Mouse (Mus musculus) CH12.LX (cell line): ENCODE data around the gene Sec63. TPM values are rescaled to one million over a fixed set of nuclear protein-coding genes. Genes with fewer than 3 reads are reported as not detected.

ENCODE experiments used
- DNase-seq: peaks from one replicate; pipeline ENCODE4 v3.0.0-alpha.2; 2013; ENCODE audit errors: extremely low read depth
- H3K27ac ChIP-seq: 2 replicates; pipeline ENCODE4 v1.5.1; 2012; ENCODE audit warnings: low read depth, mild to moderate bottlenecking, control low read depth, moderate library complexity; ENCODE audit not compliant: insufficient read depth
- H3K27me3 ChIP-seq: replicated peaks from 2 replicates; pipeline ENCODE3; 2012; ENCODE audit warnings: inconsistent platforms
- H3K36me3 ChIP-seq, 2 experiments: replicated peaks in 1 of 2; 2 replicates each; pipeline versions ENCODE3 to v1.6.1; 2012; ENCODE audit warnings: inconsistent platforms in 1 of 2, low read length in 1 of 2, mild to moderate bottlenecking in 1 of 2, mixed read lengths in 1 of 2, moderate library complexity in 1 of 2; ENCODE audit not compliant: control insufficient read depth in 1 of 2, insufficient read depth in 1 of 2
- H3K4me1 ChIP-seq, 2 experiments: 2 replicates each; pipeline ENCODE4 v1.6.1; 2012; ENCODE audit warnings: inconsistent platforms in 1 of 2, moderate library complexity in 1 of 2; ENCODE audit not compliant: insufficient read depth in 2 of 2, control insufficient read depth in 1 of 2
- H3K4me2 ChIP-seq: 2 replicates; pipeline ENCODE4 v1.6.1; 2012; ENCODE audit warnings: low read depth, mild to moderate bottlenecking, control low read depth; ENCODE audit not compliant: poor library complexity, insufficient read depth, severe bottlenecking
- H3K4me3 ChIP-seq, 3 experiments: fragments of 150-350 bp in 1 of 3; sonication (generic) in 1 of 3; replicated peaks in 1 of 3; 2 replicates each; pipeline versions ENCODE3 to v1.5.1; 2011 to 2012; ENCODE audit warnings: low read depth in 2 of 3, low read length in 2 of 3, mild to moderate bottlenecking in 2 of 3, moderate library complexity in 2 of 3, control low read depth in 1 of 3, improper control_type of control experiment in 1 of 3, inconsistent platforms in 1 of 3, mixed read lengths in 1 of 3; ENCODE audit not compliant: poor library complexity in 1 of 3
- H3K79me2 ChIP-seq: replicated peaks from 2 replicates; pipeline ENCODE4 v1.6.1; 2012; ENCODE audit warnings: mild to moderate bottlenecking, moderate library complexity; ENCODE audit not compliant: control insufficient read depth, poor library complexity, insufficient read depth, severe bottlenecking; ENCODE audit errors: extremely low read depth
- H3K9ac ChIP-seq: 2 replicates; pipeline ENCODE4 v1.6.1; 2012; ENCODE audit warnings: low read depth, mild to moderate bottlenecking, control low read depth, moderate library complexity; ENCODE audit not compliant: insufficient read depth
- H3K9me3 ChIP-seq: replicated peaks from 2 replicates; pipeline ENCODE3; 2012; ENCODE audit warnings: low read length, inconsistent platforms, mixed read lengths
- BHLHE40 ChIP-seq: IDR thresholded peaks from 2 replicates; pipeline ENCODE4 v1.6.1; 2011; ENCODE audit warnings: mild to moderate bottlenecking, low read depth, low read length, improper control_type of control experiment
- CHD1 ChIP-seq: IDR thresholded peaks from 2 replicates; pipeline ENCODE4 v1.6.1; 2012; ENCODE audit warnings: low read depth, low read length, improper control_type of control experiment, inconsistent platforms
- CHD2 ChIP-seq: IDR thresholded peaks from 2 replicates; pipeline ENCODE4 v1.6.1; 2011; ENCODE audit warnings: low read length, improper control_type of control experiment
- ELF1 ChIP-seq: IDR thresholded peaks from 2 replicates; pipeline ENCODE4 v1.6.1; 2014; ENCODE audit warnings: low read depth, mild to moderate bottlenecking, inconsistent platforms, low read length, improper control_type of control experiment
- EP300 ChIP-seq: IDR thresholded peaks from 2 replicates; pipeline ENCODE4 v1.6.1; 2011; ENCODE audit warnings: low read length, improper control_type of control experiment
- ETS1 ChIP-seq: conservative IDR thresholded peaks from 2 replicates; pipeline ENCODE4 v1.6.1; 2012; ENCODE audit warnings: low read depth, mild to moderate bottlenecking, inconsistent platforms, low read length, improper control_type of control experiment, moderate library complexity
- GABPA ChIP-seq: IDR thresholded peaks from 2 replicates; pipeline ENCODE4 v1.6.1; 2012; ENCODE audit warnings: low read depth, low read length, improper control_type of control experiment, inconsistent platforms; ENCODE audit not compliant: insufficient replicate concordance
- IRF4 ChIP-seq: IDR thresholded peaks from 2 replicates; pipeline ENCODE4 v1.6.1; 2014; ENCODE audit warnings: low read depth, mild to moderate bottlenecking, inconsistent platforms, low read length, improper control_type of control experiment
- JUN ChIP-seq: IDR thresholded peaks from 2 replicates; pipeline ENCODE4 v1.6.1; 2011; ENCODE audit warnings: low read depth, mild to moderate bottlenecking, low read length, improper control_type of control experiment, moderate library complexity; ENCODE audit not compliant: insufficient read depth
- MAFK ChIP-seq: IDR thresholded peaks from 2 replicates; pipeline ENCODE4 v1.6.1; 2011; ENCODE audit warnings: low read length, improper control_type of control experiment; ENCODE audit not compliant: insufficient replicate concordance
- MAZ ChIP-seq: IDR thresholded peaks from 2 replicates; pipeline ENCODE4 v1.6.1; 2012; ENCODE audit warnings: low read depth, mild to moderate bottlenecking, inconsistent platforms, low read length, improper control_type of control experiment, moderate library complexity
- MEF2A ChIP-seq: IDR thresholded peaks from 2 replicates; pipeline ENCODE4 v1.6.1; 2014; ENCODE audit warnings: low read depth, mild to moderate bottlenecking, inconsistent platforms, low read length, improper control_type of control experiment, borderline replicate concordance
- MXI1 ChIP-seq: IDR thresholded peaks from 2 replicates; pipeline ENCODE4 v1.6.1; 2011; ENCODE audit warnings: mild to moderate bottlenecking, low read depth, low read length, improper control_type of control experiment
- NRF1 ChIP-seq: IDR thresholded peaks from 2 replicates; pipeline ENCODE4 v1.6.1; 2014; ENCODE audit warnings: low read depth, mild to moderate bottlenecking, inconsistent platforms, low read length, improper control_type of control experiment, moderate library complexity
- PAX5 ChIP-seq: IDR thresholded peaks from 2 replicates; pipeline ENCODE4 v1.6.1; 2012; ENCODE audit warnings: low read length, inconsistent platforms, mixed read lengths
- POLR2AphosphoS2 ChIP-seq: IDR thresholded peaks from 2 replicates; pipeline ENCODE4 v1.6.1; 2011; ENCODE audit warnings: low read depth, low read length, improper control_type of control experiment
- RAD21 ChIP-seq: IDR thresholded peaks from 2 replicates; pipeline ENCODE4 v1.6.1; 2011; ENCODE audit warnings: low read depth, mild to moderate bottlenecking, low read length, improper control_type of control experiment, moderate library complexity
- RCOR1 ChIP-seq: conservative IDR thresholded peaks from 2 replicates; pipeline ENCODE4 v1.6.1; 2012; ENCODE audit warnings: low read depth, mild to moderate bottlenecking, inconsistent platforms, low read length, improper control_type of control experiment
- SIN3A ChIP-seq: IDR thresholded peaks from 2 replicates; pipeline ENCODE4 v1.6.1; 2012; ENCODE audit warnings: low read length, improper control_type of control experiment, inconsistent platforms
- TBP ChIP-seq: conservative IDR thresholded peaks from 2 replicates; pipeline ENCODE4 v1.6.1; 2011; ENCODE audit warnings: low read depth, low read length, improper control_type of control experiment
- TCF12 ChIP-seq: IDR thresholded peaks from 2 replicates; pipeline ENCODE4 v1.6.1; 2014; ENCODE audit warnings: low read depth, mild to moderate bottlenecking, inconsistent platforms, low read length, improper control_type of control experiment
- USF1 ChIP-seq: IDR thresholded peaks from 2 replicates; pipeline ENCODE4 v1.6.1; 2014; ENCODE audit warnings: low read depth, mild to moderate bottlenecking, inconsistent platforms, low read length, improper control_type of control experiment
- ZMIZ1 ChIP-seq: IDR thresholded peaks from 2 replicates; pipeline ENCODE4 v1.6.1; 2012; ENCODE audit warnings: low read depth, mild to moderate bottlenecking, inconsistent platforms, low read length, improper control_type of control experiment
- dilution Hi-C: fragments of 300-500 bp; cut with MboI; formaldehyde crosslinking; loops from 2 replicates; pipeline ENCODE4 v1.14.3; 2020; ENCODE audit warnings: low sequenced_read_pairs; ENCODE audit not compliant: extremely low pct_unique_long_range_greater_than_20kb, extremely low pct_ligation_motif_present
- in situ Hi-C: fragments of 300-500 bp; cut with MboI; formaldehyde crosslinking; loops from 3 replicates; pipeline ENCODE4 v1.14.3; 2019; ENCODE audit warnings: low sequenced_read_pairs, low pct_ligation_motif_present, low pct_unique_long_range_greater_than_20kb, mixed read lengths
- polyA plus RNA-seq: library from polyadenylated mRNA; unstranded; fragments of >175 nt; gene quantifications from 2 replicates; pipeline ENCODE4 v1.2.1, GENCODE M21; 2012; ENCODE audit warnings: low read depth; ENCODE audit not compliant: insufficient read length
- total RNA-seq, 2 experiments: library from RNA; depleted of rRNA; stranded (reverse); fragments of 300-350 nt in 1 of 2; fragments of >200 nt in 1 of 2; gene quantifications; 2 replicates each; pipeline ENCODE4 v1.2.3; 2012 to 2014

Gene Sec63
- total and polyA plus RNA-seq, 3 experiments, result 20.5 to 74.9 (median 26.2) TPM

DNA sequence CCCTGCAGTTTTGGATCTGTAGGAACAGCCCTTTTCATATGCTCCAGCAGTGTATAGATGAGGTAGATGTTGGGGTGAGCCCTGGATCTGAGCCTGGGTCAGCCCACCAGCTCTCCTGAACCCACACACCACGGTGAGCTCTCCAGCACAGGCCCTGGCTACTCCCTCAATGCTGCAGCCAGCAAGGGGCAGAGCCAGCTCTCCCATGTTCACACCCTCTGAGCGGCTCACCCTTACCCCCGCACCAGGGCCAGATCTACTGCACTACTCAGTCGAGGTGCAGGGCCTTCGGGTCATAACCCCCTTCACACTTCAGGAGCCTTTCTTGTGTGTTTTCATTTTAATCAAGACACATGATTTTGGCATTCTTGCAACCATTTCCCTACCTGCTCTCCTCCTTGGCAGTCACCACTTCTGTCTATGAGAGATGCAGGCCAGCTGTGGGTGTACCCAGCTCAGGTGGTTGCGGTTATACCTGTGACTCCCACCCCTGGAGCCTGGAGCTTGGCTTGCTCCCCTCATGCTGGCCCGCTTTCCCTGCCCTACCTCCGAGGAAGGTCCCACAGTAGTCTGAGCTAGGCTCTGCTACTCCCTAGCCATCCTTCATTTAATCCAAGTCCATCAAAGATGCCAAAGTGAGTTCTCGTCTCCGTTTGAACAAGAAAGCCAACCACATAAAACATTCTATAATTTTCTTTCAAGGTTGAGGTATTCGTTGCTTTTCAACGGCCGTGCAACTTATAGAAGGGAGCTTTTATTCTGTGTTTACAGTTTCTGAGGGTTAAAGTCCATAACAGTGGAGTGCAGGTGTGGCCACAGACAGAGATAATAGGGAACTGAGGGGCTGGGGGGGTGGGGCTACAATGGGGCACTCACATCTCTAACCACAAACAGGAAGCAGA lies 87.1 kb downstream of the Sec63 start:
- no peaks in the 10 kb centered on the region for H3K27me3 ChIP-seq
- TF ChIP-seq USF1, result no peak
- no peak for TF ChIP-seq SIN3A
- no peak for TF ChIP-seq BHLHE40
- no peak for TF ChIP-seq RAD21
- no peak overlapping the region for H3K9ac ChIP-seq
- H3K4me3 ChIP-seq, result no peak overlapping the region
- no peak for DNase-seq
- in situ Hi-C loops (no loop called here), dilution Hi-C loops (no loop called here)
- peaks cover 2 to 34% of the 10 kb centered on the region in 2 experiments; a peak in 3 of 4 replicates for H3K4me1 ChIP-seq
- peaks cover 3% of the 10 kb centered on the region for H3K9me3 ChIP-seq
- H3K4me2 ChIP-seq, result no peak overlapping the region
- no peaks in the 10 kb centered on the region for H3K79me2 ChIP-seq
- H3K27ac ChIP-seq, result no peak overlapping the region
- H3K36me3 ChIP-seq, result peaks cover 0 to 2% of the 10 kb centered on the region in 2 experiments

- dilution Hi-C loops, result no loop called here
Measured at GRCm38 (mm10) chr10:42849081-42849400, 87.7 kb downstream of the Sec63 start.

DNA sequence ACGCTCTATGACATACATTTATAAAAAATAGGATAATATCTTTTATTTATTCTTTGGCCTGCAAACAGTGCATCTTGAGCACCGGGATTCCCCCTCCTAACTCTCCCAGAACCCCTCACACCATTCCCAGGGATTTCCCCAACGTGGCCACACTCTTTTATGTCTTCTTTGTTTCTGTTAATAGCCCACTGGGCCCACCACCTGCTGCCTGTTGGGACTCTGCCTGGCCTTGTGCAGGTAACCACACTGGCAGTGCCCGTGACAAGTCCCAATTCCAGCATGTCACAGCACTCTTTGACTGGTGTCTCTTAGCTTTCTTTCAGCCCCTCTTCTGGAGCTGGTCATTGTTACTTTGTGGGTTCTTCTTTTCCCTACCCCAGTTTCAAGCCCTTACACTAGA lies 93.5 kb downstream of the Sec63 start:
- H3K27me3 ChIP-seq, result no peaks in the 10 kb centered on the region
- peaks cover 18% of the 10 kb centered on the region for H3K9me3 ChIP-seq
- H3K9ac ChIP-seq, result no peak overlapping the region
- no peak overlapping the region for H3K4me2 ChIP-seq
- no peaks in the 10 kb centered on the region for H3K79me2 ChIP-seq
- H3K4me3 ChIP-seq, result no peak overlapping the region
- DNase-seq, result peak; percentile 40
- no peak overlapping the region for H3K27ac ChIP-seq
- no peaks in the 10 kb centered on the region for H3K36me3 ChIP-seq
- peaks cover 2 to 22% of the 10 kb centered on the region in 2 experiments for H3K4me1 ChIP-seq
- peak; percentile 56; the same call in 1 of the 2 replicates for TF ChIP-seq MEF2A
- peak; percentile 59 for TF ChIP-seq BHLHE40
- no peak for TF ChIP-seq PAX5
- peak; percentile 52 for TF ChIP-seq EP300
- peak; percentile 31; the same call in 1 of the 2 replicates for TF ChIP-seq ETS1
- TF ChIP-seq TCF12, result 0 out of 2 replicates have a peak, but pooled peaks have one; percentile 19
- TF ChIP-seq TBP, result no peak
- TF ChIP-seq, all 38 proteins: peak for 5
- in situ Hi-C loops (no loop called here), dilution Hi-C loops (no loop called here)

More at GRCm38 (mm10) chr10:42849081-42849400, 87.7 kb downstream of the Sec63 start:
- TF ChIP-seq PAX5 (no peak), EP300 (no peak), JUN (no peak), ELF1 (no peak), MXI1 (no peak), IRF4 (no peak), GABPA (no peak), TBP (no peak), ETS1 (no peak), POLR2AphosphoS2 (no peak), RCOR1 (no peak), USF1 (no peak), MAZ (no peak), MAFK (no peak), CHD2 (no peak), TCF12 (no peak), ZMIZ1 (no peak), NRF1 (no peak), RAD21 (no peak), CHD1 (no peak)
- TF ChIP-seq, all 38 proteins: peak for 0
- Histone ChIP-seq H3K4me2 (no peak overlapping the region), H3K79me2 (no peaks in the 10 kb centered on the region), H3K36me3 (no peaks in the 10 kb centered on the region), H3K9ac (no peak overlapping the region), H3K9me3 (peaks cover 9% of the 10 kb centered on the region), H3K4me3 (no peak overlapping the region), H3K4me1 (peaks cover 2 to 34% of the 10 kb centered on the region in 2 experiments; a peak in 3 of 4 replicates), H3K27ac (no peak overlapping the region), H3K27me3 (no peaks in the 10 kb centered on the region)
- in situ Hi-C loops, result no loop called here
- DNase-seq, result no peak
